Mouse (Mus musculus) thymus, postnatal 0 days (tissue): ENCODE data around the gene Map3k15. TPM values are rescaled to one million over a fixed set of nuclear protein-coding genes. Genes with fewer than 3 reads are reported as not detected.

Experiments
- DNase-seq: peaks from one replicate; pipeline ENCODE4 v3.0.0-alpha.2; 2015; ENCODE audit warnings: low spot score
- polyA plus RNA-seq: library from polyadenylated mRNA; unstranded; fragments of >200 nt; fragmentation: Nextera tagmentation; extraction: Ambion mirVana; gene quantifications from 2 replicates; pipeline ENCODE4 v1.2.1, GENCODE M21; 2015

Map3k15 gene
- polyA plus RNA-seq: 0.34 and 0.50 TPM in 2 replicates

DNA sequence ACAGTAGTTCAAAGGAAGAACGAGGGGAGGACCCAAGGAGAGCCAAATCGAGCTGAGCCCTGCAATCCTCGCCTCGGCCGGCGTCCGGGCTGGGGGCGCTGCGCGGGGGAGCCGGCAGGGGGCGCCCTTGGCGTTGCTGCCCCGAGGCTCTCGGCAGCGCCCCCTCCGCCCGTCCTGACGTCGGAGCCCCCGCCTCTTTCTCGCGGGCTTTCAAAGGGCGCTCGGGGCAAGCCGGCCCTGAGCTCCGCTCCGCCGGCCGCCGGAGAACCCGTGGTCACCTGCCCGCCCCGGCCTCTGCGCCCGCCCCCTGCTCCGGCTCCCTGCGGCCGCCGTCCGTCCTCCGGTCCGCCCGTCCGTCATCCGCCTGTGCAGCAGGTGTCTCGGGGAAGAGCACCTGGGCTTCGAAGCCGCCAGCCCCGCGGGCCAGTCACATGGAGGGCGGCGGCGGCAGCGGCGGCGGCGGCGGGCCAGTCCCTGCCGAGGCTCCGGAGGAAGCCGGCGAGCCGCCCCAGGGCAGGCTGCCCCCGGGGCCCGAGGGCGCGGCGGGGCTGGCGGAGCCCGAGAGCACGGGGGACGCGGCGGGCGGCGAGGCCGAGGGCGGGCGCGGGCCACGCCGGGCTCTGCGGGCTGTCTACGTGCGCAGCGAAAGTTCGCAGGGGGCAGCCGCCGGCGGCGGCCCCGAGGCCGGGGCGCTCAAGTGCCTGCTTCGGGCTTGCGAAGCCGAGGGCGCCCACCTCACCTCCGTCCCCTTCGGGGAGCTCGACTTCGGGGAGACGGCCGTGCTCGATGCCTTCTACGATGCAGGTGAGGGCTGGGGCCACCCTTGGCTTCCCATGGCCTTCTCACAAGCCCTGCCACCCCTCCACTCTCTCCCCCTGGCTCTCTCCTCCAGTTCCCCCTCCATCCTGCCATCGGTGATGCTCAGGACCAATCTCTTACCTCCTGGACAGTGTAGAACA, at the start of gene Map3k15:
Gene Map3k15, plus strand, starts transcription at position 432 of the 959 bp plus-strand sequence.
- peak; percentile 69 for DNase-seq

DNA sequence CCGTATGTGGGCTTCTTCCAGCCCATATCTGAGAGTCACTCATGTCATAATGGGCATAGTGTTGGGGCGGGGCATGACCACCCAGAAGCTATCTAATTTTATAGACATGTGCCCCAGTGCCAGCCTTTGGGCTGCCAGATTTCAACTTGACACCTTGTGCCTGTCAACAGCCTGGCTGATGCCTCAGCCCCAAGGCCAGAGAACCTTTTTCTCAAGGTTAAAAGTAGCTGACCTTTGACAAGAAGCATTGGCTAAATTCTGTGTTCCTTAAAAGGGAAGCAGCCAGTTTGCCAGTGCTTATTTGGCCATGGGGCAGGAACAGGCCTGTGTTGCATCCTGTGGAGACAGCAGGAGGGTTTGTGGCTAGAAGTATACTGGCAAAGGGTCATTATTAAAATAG, 45.7 kb upstream of the Map3k15 start:
- no peak for DNase-seq

- DNase-seq: no peak
Measured at GRCm38 (mm10) chrX:159943586-159943985, 44.6 kb upstream of the Map3k15 start.

DNA sequence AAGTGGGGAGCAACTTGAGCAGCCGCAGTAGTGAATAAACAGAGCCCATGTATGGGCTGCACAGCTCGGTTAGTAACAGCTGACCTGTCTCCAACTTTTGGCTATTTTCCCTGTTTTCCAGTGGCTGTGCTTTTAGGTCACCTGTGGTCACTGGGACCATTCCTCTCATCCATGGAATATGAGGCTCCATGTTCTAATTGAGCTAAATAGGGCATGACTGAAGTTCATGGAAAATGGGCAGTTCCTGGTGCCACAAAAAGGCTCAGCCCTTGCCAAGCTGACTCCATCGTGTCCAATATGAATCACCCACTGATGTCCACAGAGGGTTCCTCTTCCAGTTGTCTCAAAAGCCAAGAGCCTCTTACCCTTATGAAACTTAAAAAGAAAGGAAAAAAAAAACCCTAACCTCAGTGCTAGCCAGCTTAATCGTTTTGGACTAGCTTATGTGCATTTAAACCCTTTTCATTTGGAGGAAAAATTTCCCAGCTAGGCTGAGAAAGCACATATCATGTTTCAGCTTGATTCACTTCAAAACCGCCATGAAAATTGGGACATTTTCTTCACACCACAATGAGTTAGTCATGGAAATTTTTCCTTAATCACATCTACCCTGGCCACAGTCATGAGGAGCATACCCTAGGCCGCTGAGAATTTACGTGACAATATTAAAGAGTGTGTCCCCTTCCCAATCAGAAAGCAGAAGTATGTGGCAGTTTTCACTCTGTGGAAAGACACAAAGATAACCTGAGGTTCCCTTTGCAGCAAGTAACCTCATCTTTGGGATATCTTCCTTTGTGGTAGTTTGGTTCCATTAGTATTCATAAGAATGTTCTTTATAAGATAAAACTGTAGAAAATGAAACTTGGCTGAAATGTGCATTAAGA, 34.4 kb upstream of the Map3k15 start:
- DNase-seq: no peak

DNA sequence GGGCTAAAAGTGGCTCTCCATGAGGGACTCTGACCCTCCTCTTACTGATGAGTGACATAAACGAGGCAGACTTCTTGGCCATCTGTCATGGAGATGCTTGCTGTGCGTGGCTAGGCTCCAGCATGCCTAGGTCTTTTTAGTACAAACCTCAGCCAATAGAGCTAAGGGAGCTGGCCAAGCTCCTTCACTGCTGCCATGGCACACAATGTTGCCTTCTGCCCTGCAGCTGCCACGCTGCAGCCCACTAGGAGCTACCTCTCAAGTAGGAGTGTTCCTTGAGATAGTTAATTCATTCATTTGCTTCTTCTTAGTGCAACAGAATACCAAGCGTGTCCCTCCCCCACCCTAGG, 33.8 kb upstream of the Map3k15 start:
- no peak for DNase-seq

DNA sequence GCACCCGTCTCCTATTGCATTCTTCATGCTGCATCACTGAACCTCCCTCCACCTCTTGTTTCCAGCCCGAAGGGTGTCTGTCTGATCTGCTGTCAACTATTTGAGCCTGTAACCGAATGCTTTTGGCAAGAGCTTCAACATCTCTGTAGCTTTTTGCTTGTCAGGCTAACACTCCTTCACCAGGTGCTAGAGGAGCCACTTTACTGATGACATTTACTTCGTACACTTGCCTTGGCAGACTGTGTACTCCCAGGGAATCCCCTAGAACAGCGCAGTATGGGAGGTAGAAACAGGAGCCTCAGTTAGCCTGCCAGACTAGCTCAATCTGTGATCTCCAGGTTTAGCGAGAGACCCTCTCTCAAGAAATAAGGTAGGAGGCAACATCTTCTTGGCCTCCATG, 32.8 kb upstream of the Map3k15 start:
- no peak for DNase-seq

DNA sequence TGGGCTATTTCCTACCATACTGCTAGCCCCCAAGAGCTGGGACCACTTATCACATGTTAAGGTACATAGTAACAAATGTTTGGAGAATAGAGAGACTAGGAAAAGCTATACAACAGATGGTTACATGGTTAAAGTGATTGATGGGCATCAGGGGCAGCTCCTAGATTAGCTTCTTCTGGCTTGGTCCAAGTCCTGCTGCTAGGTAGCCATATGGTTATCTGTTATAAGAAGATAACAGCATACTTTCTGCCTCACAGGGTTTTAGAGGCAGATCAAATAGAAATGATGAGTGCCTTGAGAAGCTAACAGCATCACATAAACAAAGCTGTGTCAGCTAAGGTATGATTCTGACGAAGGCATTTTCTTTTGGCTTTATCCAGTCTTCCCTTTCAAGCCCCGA, 26.8 kb upstream of the Map3k15 start:
- no peak for DNase-seq

DNA sequence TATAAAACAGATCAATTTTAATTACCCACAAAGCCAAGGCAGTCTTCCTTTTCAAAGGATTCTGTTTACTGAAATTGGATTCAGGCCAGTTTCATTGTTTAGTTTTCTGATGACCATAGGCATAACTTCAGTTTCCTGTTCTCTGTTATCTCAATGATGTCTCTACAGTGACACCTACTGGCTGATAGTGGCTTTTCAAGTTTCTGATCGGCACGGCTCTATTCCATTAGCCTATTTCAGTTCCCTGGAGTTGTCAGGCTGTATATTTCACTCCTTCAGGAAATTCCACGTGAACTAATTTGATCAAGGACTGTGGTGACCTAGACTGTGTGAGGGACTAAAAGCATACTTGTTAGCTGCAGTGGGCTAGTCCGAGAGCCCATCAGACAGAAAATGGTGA, 25.0 kb upstream of the Map3k15 start:
- peak; percentile 60 for DNase-seq

DNA sequence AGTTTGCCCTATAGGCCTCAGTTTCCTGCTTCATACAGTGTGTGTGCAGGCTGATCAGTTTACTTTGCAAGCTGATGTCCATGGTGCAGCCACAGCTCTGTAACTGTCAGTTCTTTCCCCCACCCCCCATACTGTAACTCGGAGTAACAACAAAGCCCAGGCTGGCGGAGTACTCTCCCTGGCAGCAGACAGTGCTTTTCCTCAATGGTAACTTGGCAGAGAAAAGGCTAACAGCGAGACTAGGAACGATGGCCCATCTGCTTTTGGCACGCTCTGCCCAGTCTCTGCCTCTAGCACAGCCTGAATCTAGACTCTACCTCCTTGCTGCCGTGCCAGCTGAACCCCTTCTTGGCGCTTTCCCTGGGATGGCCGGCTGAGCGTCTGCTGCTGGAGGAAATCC, 24.3 kb upstream of the Map3k15 start:
- no peak for DNase-seq

GRCm38 (mm10) chrX:159969025-159969424, 19.2 kb upstream of the Map3k15 start:
- DNase-seq: no peak

DNA sequence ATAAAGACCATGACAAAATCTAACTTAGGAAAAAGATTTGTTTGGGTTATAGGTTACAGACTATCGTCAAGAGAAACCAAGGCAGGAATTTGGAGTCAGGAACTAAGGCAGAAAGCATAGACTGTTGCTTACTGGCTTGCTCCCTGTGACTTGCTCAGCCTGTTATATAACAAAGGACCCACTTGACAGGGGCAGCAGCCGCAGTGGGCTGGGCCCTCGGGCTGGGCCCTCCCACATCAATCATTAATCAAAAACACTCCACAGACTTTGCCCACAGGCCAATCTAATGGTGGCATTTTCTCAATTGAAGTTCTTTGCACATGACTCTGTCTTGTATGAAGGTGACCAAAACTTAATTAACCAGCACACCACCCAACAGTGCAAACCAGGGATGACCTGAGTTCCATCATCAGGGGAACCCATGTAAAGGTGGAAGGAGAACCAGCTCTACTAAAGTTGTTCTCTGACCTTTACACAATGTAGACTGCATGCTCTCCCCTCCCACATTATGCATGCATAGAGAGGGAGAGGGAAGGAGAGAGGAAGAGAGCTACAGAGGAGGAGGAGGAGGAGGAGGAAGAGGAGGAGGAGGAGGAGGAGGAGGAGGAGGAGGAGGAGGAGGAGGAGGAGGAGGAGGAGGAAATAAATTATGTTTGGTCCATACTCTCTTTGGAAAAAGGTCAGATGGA, 17.0 kb upstream of the Map3k15 start:
- DNase-seq: no peak

DNA sequence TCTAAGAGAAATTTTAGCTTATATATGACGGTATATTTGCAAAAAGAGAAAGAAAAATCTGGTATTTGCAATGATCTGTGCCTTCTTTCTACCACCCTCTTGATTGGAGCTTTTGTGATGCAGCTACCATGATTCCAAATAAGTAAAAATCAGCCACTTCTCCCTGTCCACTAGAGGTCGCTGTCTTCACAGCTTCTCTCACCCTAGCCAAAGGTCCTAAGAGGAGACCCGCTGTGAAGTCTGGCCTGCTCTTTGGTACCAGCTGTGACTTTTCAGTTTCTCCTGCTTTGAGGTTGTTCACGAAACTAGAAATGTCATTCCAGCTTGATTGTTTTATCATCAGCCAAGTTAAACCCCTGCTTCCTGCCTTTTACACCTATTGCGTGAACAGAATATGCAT, 14.5 kb upstream of the Map3k15 start:
- peak; percentile 58 for DNase-seq

DNA sequence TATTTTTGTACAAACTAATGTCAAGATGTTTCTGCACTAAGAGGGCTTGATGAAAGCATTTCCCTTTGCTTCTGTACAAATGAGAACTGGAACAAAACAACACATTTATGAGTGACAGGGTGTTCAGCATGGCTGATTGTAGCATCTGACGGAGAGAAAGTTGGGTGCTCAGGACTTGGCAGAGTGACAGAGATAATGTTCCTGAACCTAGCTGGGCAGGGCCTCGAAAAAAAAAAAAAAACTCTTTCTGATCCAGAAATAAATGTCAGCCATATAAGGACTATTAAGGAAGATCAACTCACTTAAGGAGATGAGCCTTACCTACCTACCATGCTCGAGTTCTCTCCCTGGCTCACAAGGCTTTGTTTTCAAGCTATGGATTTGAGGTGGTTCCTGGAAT, 12.0 kb upstream of the Map3k15 start:
- no peak for DNase-seq

- DNase-seq: no peak
Measured at GRCm38 (mm10) chrX:159995808-159996207, 7.6 kb downstream of the Map3k15 start.

DNA sequence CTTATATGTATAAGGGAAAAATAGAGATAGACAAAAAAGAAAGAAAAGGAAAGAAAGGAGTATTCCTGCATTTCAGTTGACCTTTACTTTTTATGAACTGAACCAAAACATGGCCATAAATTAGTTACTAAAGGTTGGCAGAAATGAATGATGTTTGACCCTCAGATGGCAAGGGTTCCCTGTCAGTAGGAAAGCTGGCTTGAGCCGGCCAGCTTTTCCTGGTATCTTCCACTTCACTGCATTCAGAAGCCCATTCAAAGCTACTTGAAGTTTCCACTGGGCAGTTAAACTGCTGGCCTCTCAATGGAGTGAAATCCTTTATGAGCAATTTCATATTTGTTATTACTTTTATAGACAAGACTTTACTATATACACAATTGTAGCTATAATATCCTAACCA, 65.1 kb downstream of the Map3k15 start:
- DNase-seq: no peak

DNA sequence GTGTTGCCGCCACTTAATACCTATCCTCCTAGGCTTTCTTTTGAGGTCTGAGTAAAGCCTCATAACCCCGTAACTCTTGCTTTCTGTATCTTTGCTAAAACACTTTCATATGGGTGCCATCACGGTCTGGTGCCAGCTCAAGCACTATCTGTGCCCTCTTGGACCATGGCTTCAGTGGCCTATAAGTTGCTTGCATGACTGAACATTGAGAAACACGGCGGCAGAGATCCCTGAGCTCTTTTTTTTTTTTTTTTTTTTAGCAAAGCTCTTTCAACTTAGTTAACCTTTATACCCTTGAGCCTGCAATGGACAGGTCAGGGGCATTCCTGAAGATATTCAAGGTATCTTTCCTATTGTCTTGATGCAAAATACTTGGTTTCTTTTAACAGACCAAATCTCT, 66.4 kb downstream of the Map3k15 start:
- DNase-seq: no peak

GRCm38 (mm10) chrX:160091973-160092372, 103.7 kb downstream of the Map3k15 start:
- no peak for DNase-seq

DNA sequence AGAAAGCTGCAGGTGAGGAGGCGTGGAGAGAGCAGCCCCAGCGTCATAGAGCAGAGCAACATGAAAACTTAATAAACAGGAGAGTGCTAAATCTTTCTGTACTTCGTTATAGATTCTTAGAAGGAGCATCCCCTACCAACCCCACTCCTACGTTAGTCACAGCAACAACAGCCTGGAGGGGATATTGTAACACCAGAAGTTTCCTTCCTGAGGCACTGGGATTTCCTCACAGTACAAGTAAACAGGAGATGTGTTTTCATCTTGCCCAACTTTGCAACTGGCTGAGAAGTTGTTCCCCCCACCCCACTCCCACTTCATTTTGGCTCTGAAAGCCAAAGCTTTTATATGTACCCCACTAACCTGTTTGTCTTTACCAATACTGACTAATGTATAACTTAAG, 119.6 kb downstream of the Map3k15 start:
- DNase-seq: no peak

DNA sequence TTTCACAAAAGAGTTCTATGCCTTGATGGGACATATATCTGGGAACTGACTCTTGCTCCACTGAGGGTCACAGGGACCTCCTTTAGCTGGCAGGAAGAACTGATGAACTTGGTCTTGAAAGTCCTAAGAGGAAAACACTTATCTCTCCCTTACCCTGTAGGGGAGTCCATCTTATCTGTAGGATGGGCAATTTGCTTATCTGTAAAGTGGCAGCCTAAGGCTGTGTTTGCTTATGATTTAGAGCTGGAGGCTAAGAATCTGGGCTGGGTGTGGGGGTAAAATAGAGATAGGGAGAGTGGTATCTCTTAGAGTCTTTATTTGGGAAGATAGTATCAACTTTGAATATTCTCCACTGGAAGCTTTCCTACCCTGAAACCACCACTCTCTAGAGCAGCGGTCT, 125.5 kb downstream of the Map3k15 start:
- no peak for DNase-seq

DNA sequence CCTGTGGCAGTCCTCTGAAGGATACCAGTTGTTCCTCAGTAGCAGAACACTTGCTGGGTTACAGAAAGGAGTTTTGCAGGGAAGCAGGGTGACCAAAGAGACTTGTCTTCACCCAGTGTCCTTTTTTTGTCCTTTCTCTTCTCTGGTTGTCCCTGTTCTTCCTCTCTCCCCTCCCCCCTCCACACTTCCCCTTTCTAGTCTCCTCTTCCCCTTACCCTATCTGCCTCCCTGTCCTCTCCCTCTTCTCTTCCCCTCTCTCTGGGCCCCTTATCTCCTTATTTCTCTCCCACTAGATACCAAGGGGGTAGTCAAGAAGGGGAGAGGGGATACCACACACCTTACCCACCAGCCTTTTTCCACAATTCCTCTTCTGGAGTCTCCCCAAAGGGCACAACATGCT, 127.8 kb downstream of the Map3k15 start:
- DNase-seq: no peak

DNA sequence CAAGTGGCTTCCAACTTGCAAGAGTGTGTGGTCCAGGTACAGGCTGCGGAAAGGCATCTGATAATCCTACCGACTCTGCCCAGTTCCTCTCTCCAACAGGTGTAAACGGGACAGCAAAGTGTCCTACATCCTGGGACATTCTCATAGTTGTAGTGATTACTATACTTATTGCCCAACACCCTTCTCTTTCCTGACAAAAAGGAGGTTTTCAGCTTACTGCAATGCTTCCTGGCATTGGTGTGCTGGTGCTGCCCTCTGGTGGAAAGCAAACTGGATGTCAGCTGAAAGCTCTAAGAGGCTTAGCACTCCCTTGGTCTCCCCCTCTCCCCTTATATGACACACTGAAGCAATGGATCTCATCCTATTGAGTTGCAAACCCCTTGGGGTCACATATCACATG, 128.4 kb downstream of the Map3k15 start:
- peak; percentile 52 for DNase-seq
